Mouse (Mus musculus): ENCODE data around the gene Serpinb9g. TPM values are rescaled to one million over a fixed set of nuclear protein-coding genes. Genes with fewer than 3 reads are reported as not detected.
"Not testable (repeated sequence)": the region's sequence is repeated elsewhere in the genome, so short reads cannot be mapped to it uniquely, and the experiment has no call there.

Gene Serpinb9g
- polyA plus RNA-seq (2015; fragmentation: Nextera tagmentation; extraction: Ambion mirVana), result not detected in 2 replicates

- H3K27me3 ChIP-seq; H3K4me2 ChIP-seq; H3K4me1 ChIP-seq (replicated peaks); H3K4me3 ChIP-seq; ATAC-seq (ENCODE audit: low FRiP score, low read depth); H3K9ac ChIP-seq; H3K9me3 ChIP-seq; H3K36me3 ChIP-seq; H3K27ac ChIP-seq (replicated peaks): not testable (repeated sequence)
- WGBS, result 84% methylated on average over 4 of the region's 4 CpGs
These were observed at the start of gene Serpinb9g for GRCm38 (mm10) chr13:33484490-33484889. Gene Serpinb9g, plus strand, starts transcription at chr13:33484790.

- H3K27ac ChIP-seq (replicated peaks); H3K36me3 ChIP-seq; H3K9ac ChIP-seq; ATAC-seq (ENCODE audit: low FRiP score, low read depth); H3K9me3 ChIP-seq; H3K4me1 ChIP-seq (replicated peaks); H3K4me2 ChIP-seq; H3K27me3 ChIP-seq; H3K4me3 ChIP-seq: not testable (repeated sequence)
- WGBS, result 77% methylated on average over 3 of the region's 3 CpGs
These were observed 718 bp upstream of the Serpinb9g start for GRCm38 (mm10) chr13:33483872-33484271.

- no peak overlapping the region for H3K9ac ChIP-seq
- ATAC-seq (ENCODE audit: low FRiP score, low read depth), result no peak
- H3K27ac ChIP-seq (replicated peaks), result no peak overlapping the region
These were observed 40.0 kb downstream of the Serpinb9g start for GRCm38 (mm10) chr13:33524629-33525028.

GRCm38 (mm10) chr13:33532814-33533213 lies 48.2 kb downstream of the Serpinb9g start:
- no peaks in the 10 kb centered on the region; the same call in 1 of the 2 replicates for H3K9me3 ChIP-seq
- no peak for ATAC-seq (ENCODE audit: low FRiP score, low read depth)
- H3K36me3 ChIP-seq, result no peaks in the 10 kb centered on the region
- no peak overlapping the region for H3K4me3 ChIP-seq
- no peak overlapping the region for H3K9ac ChIP-seq
- H3K4me2 ChIP-seq, result no peak overlapping the region
- no peak overlapping the region for H3K27ac ChIP-seq (replicated peaks)
- H3K27me3 ChIP-seq, result no peaks in the 10 kb centered on the region
- no peaks in the 10 kb centered on the region for H3K4me1 ChIP-seq (replicated peaks)

More at GRCm38 (mm10) chr13:33524629-33525028, 40.0 kb downstream of the Serpinb9g start:
- Histone ChIP-seq H3K4me3 (no peak overlapping the region), H3K36me3 (no peaks in the 10 kb centered on the region), H3K27me3 (no peaks in the 10 kb centered on the region), H3K4me1 (replicated peaks) (no peaks in the 10 kb centered on the region), H3K9me3 (peaks cover 5% of the 10 kb centered on the region), H3K4me2 (no peak overlapping the region)

Other genes with a start within 250 kb of the Serpinb9g start
- not detected in 2 replicates for gene Serpinb9e, start 235.2 kb upstream of the Serpinb9g start, polyA plus RNA-seq (2015; fragmentation: Nextera tagmentation; extraction: Ambion mirVana)
- gene Serpinb9f, start 160.7 kb upstream of the Serpinb9g start, polyA plus RNA-seq (2015; fragmentation: Nextera tagmentation; extraction: Ambion mirVana), result not detected in 2 replicates
- gene Gm11397, start 89.0 kb upstream of the Serpinb9g start, polyA plus RNA-seq (2015; fragmentation: Nextera tagmentation; extraction: Ambion mirVana), result not detected in 2 replicates
- not detected in 2 replicates for gene Serpinb6d, start 176.6 kb downstream of the Serpinb9g start, polyA plus RNA-seq (2015; fragmentation: Nextera tagmentation; extraction: Ambion mirVana)